Mouse (Mus musculus): ENCODE measurements at regions not wholly inside any gene's neighbourhood (a gene's known extent, or its start where the extent isn't known, plus 50 kb on each side); places are given as distances from the start of the nearest gene placed in this dataset.

DNA sequence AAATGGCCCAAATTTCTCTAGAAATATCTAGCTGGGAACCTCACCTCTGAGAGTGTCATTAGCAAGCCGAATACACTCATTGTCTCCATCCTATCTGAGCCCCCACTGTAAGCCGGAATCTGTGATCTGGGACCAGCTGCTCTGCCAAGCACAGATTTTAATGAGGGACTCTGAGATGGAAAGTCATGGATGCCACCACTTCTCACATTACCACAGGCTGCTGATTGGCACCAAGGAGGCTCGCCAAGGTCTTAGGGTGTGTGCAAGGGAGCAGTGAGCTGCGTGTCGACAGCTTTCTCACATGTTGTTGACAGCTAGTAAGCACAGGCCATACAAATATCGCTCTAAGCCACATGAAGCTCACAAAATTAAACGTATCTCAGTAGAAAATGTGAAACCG is 250.1 kb upstream of the Gm6657 start:
- TF ChIP-seq CTCF (conservative IDR thresholded peaks at IDR 0.05; ENCODE audit: low read length) (no peak), POU5F1 (IDR thresholded peaks at IDR 0.05; ENCODE audit: borderline replicate concordance, low read length) (no peak)

All from E14TG2a.4 (cell line).